Mouse (Mus musculus): Measurements from ENCODE around the gene Prkcq.
"Not testable (repeated sequence)": the region's sequence is repeated elsewhere in the genome, so short reads cannot be mapped to it uniquely, and the experiment has no call there.

Gene Prkcq

GRCm38 (mm10) chr2:11290931-11291330 is 119.0 kb downstream of the Prkcq start:
- no peak for DNase-seq (ENCODE audit: low read depth, low spot score)

- no peak for DNase-seq (ENCODE audit: low read depth, low spot score)
Observed at GRCm38 (mm10) chr2:11291570-11292405, 119.9 kb downstream of the Prkcq start.

GRCm38 (mm10) chr2:11293144-11293543 is 121.2 kb downstream of the Prkcq start:
- DNase-seq (ENCODE audit: low read depth, low spot score): no peak

- DNase-seq (ENCODE audit: low read depth, low spot score): no peak
Observed at GRCm38 (mm10) chr2:11294643-11295191, 122.8 kb downstream of the Prkcq start.

GRCm38 (mm10) chr2:11298811-11299210 is 126.9 kb downstream of the Prkcq start:
- DNase-seq (ENCODE audit: low read depth, low spot score): no peak

GRCm38 (mm10) chr2:11299366-11299765 is 127.5 kb downstream of the Prkcq start:
- no peak for DNase-seq (ENCODE audit: low read depth, low spot score)

- no peak for DNase-seq (ENCODE audit: low read depth, low spot score)
Observed at GRCm38 (mm10) chr2:11300362-11300761, 128.5 kb downstream of the Prkcq start.

- DNase-seq (ENCODE audit: low read depth, low spot score): peak; percentile 90
Observed at GRCm38 (mm10) chr2:11320241-11320640, 148.3 kb downstream of the Prkcq start.

- DNase-seq (ENCODE audit: low read depth, low spot score): no peak
Observed at GRCm38 (mm10) chr2:11322396-11322795, 150.5 kb downstream of the Prkcq start.

GRCm38 (mm10) chr2:11327280-11327679 is 155.4 kb downstream of the Prkcq start:
- no peak for DNase-seq (ENCODE audit: low read depth, low spot score)

- DNase-seq (ENCODE audit: low read depth, low spot score): no peak
Observed at GRCm38 (mm10) chr2:11329407-11330224, 157.7 kb downstream of the Prkcq start.

- DNase-seq (ENCODE audit: low read depth, low spot score): peak; percentile 93
Observed at GRCm38 (mm10) chr2:11331528-11332446, 159.9 kb downstream of the Prkcq start.

GRCm38 (mm10) chr2:11332469-11332868 is 160.6 kb downstream of the Prkcq start:
- DNase-seq (ENCODE audit: low read depth, low spot score): peak; percentile 59

GRCm38 (mm10) chr2:11333301-11334017 is 161.6 kb downstream of the Prkcq start:
- DNase-seq (ENCODE audit: low read depth, low spot score): peak; percentile 43

- no peak for DNase-seq (ENCODE audit: low read depth, low spot score)
Observed at GRCm38 (mm10) chr2:11336320-11336719, 164.4 kb downstream of the Prkcq start.

GRCm38 (mm10) chr2:11338931-11339839 is 167.3 kb downstream of the Prkcq start:
- DNase-seq (ENCODE audit: low read depth, low spot score): peak; percentile 82

GRCm38 (mm10) chr2:11344691-11345090 is 172.8 kb downstream of the Prkcq start:
- no peak for DNase-seq (ENCODE audit: low read depth, low spot score)

GRCm38 (mm10) chr2:11346419-11346818 is 174.5 kb downstream of the Prkcq start:
- not testable (repeated sequence) for DNase-seq (ENCODE audit: low read depth, low spot score)

GRCm38 (mm10) chr2:11347791-11348190 is 175.9 kb downstream of the Prkcq start:
- no peak for DNase-seq (ENCODE audit: low read depth, low spot score)

Data from CD4-positive, CD25-positive, alpha-beta regulatory T cell, adult 2 months (primary cell).